Mouse (Mus musculus) heart, adult 2 months (tissue): ENCODE measurements at regions not wholly inside any gene's neighbourhood (a gene's known extent, or its start where the extent isn't known, plus 50 kb on each side); places are given as distances from the start of the nearest gene placed in this dataset.

Experiments
- CTCF ChIP-seq: fragments of 200-600 bp; IDR thresholded peaks from 2 replicates; pipeline ENCODE4 v1.8.1; 2022; ENCODE audit warnings: antibody characterized with exemption, mild to moderate bottlenecking, moderate library complexity
- EP300 ChIP-seq: fragments of 200-500 bp; IDR thresholded peaks from 2 replicates; pipeline ENCODE4 v1.6.1; 2011; ENCODE audit warnings: low read depth, low read length, control low read depth; ENCODE audit not compliant: insufficient read depth
- POLR2A ChIP-seq: fragments of 200-500 bp; IDR thresholded peaks from 2 replicates; pipeline ENCODE4 v1.6.1; 2011; ENCODE audit warnings: mild to moderate bottlenecking, low read depth, low read length, control low read depth; ENCODE audit not compliant: insufficient read depth

GRCm38 (mm10) chr14:61896879-61897278 lies 289.6 kb downstream of the Kcnrg start:
- TF ChIP-seq CTCF (no peak), POLR2A (no peak), EP300 (no peak)
